In genomic region chr16:55756764-55757421, GRCm38 (mm10) we compare ENCODE assay signal across 28 mouse cellular contexts.
DNase-seq lines count a peak whose midpoint lies in the region; ATAC-seq and TF ChIP-seq lines count a peak whose summit lies in the region.
"Had no signal": no experiment of that assay in that cellular context is flagged by ENCODE, and none has a peak within 500 bp of the region (broad histone marks: within the 10 kb centered on the region; RNA-seq: fewer than 3 reads in every experiment).

No protein-coding gene starts in this region.

- H3K9me3 ChIP-seq in liver, embryonic 11.5 days (ENCODE audit: control insufficient read depth, low read length): no peaks in the 10 kb centered on the region
- H3K9me3 ChIP-seq in forebrain, embryonic 11.5 days (ENCODE audit: control insufficient read depth, low read length): no peaks in the 10 kb centered on the region
- H3K9me3 ChIP-seq: embryonic facial prominence, embryonic 12.5 days; heart, embryonic 13.5 days; hindbrain, embryonic 15.5 days; intestine, embryonic 15.5 days; limb, embryonic 13.5 days; liver, embryonic 13.5 days; lung, embryonic 15.5 days; midbrain, embryonic 10.5 days; neural tube, embryonic 13.5 days had no signal

- no peak for ATAC-seq in liver, embryonic 11.5 days (replicated peaks; ENCODE audit: low FRiP score)
- peak; percentile 35 for ATAC-seq in inflammation-experienced regulatory T-cells, adult 6 months
- no peak for ATAC-seq in forebrain, embryonic 11.5 days (replicated peaks; ENCODE audit: low FRiP score)

- DNase-seq in liver, adult 2 months (ENCODE audit: extremely low read depth, low read depth, low spot score): peak; percentile 15
- DNase-seq in liver, embryonic 11.5 days (ENCODE audit: low spot score): no peak
- DNase-seq in CD4-positive, CD25-positive, alpha-beta regulatory T cell, adult 2 months (ENCODE audit: low read depth, low spot score): peak; percentile 51
- DNase-seq in lung, postnatal 25 days (ENCODE audit: low spot score): peak; percentile 54
- DNase-seq in ovary, postnatal 36 days (ENCODE audit: low spot score): no peak
- no peak for DNase-seq in cerebellum, adult 18-20 months
- no peak for DNase-seq in forebrain, embryonic 11.5 days (ENCODE audit: low spot score)
- DNase-seq: adrenal gland, postnatal 10 days; cerebellum, adult 11 months; cerebellum, adult 9-11 months; embryo, embryonic 11 days; gastrocnemius, postnatal 10 days; heart, postnatal 10 days; kidney, adult 9 months; kidney, postnatal 10 days; liver, embryonic 13.5 days; right cerebral cortex, postnatal 14 days; thymus, adult 2 months; thymus, postnatal 36 days had no signal

- H3K4me3 ChIP-seq in liver, adult 2 months (ENCODE audit: insufficient read depth, low read depth, low read length): no peak overlapping the region
- no peak overlapping the region for H3K4me3 ChIP-seq in liver, embryonic 11.5 days (ENCODE audit: low read depth, low read length)
- H3K4me3 ChIP-seq in forebrain, embryonic 11.5 days (ENCODE audit: low read depth, low read length): no peak overlapping the region
- H3K4me3 ChIP-seq: embryonic facial prominence, embryonic 12.5 days; heart, embryonic 13.5 days; hindbrain, embryonic 15.5 days; intestine, embryonic 15.5 days; limb, embryonic 13.5 days; liver, embryonic 13.5 days; lung, embryonic 15.5 days; midbrain, embryonic 10.5 days; neural tube, embryonic 13.5 days had no signal

- no peak overlapping the region for H3K27ac ChIP-seq in liver, adult 2 months (replicated peaks; ENCODE audit: insufficient read depth, low read depth, low read length)
- H3K27ac ChIP-seq in liver, embryonic 11.5 days (ENCODE audit: low read depth, low read length): no peak overlapping the region
- no peak overlapping the region for H3K27ac ChIP-seq in forebrain, embryonic 11.5 days (ENCODE audit: low read depth, low read length)
- H3K27ac ChIP-seq: heart, embryonic 13.5 days; hindbrain, embryonic 15.5 days; limb, embryonic 13.5 days; liver, embryonic 13.5 days; lung, embryonic 15.5 days; midbrain, embryonic 10.5 days; neural tube, embryonic 13.5 days had no signal

- no peak overlapping the region for H3K9ac ChIP-seq in liver, adult 2 months (ENCODE audit: low read depth, low read length)
- H3K9ac ChIP-seq in liver, embryonic 11.5 days (ENCODE audit: low read depth, low read length): no peak overlapping the region
- H3K9ac ChIP-seq in forebrain, embryonic 11.5 days (ENCODE audit: low read length): no peak overlapping the region
- H3K9ac ChIP-seq: embryonic facial prominence, embryonic 12.5 days; heart, embryonic 13.5 days; hindbrain, embryonic 15.5 days; intestine, embryonic 15.5 days; limb, embryonic 13.5 days; liver, embryonic 13.5 days; lung, embryonic 15.5 days; neural tube, embryonic 13.5 days had no signal

- H3K4me2 ChIP-seq in liver, embryonic 11.5 days: no peak overlapping the region
- no peak overlapping the region for H3K4me2 ChIP-seq in forebrain, embryonic 11.5 days (ENCODE audit: low read depth, low read length, severe bottlenecking)
- H3K4me2 ChIP-seq: embryonic facial prominence, embryonic 12.5 days; heart, embryonic 13.5 days; hindbrain, embryonic 15.5 days; intestine, embryonic 15.5 days; limb, embryonic 13.5 days; liver, embryonic 13.5 days; lung, embryonic 15.5 days; neural tube, embryonic 13.5 days had no signal

- TF ChIP-seq CTCF in liver, adult 2 months (IDR thresholded peaks at IDR 0.05; ENCODE audit: low read depth, low read length): no peak

- WGBS in liver, adult 2 months: 88% methylated on average over 15 of the region's 15 CpGs
- WGBS in liver, embryonic 11.5 days: 88% methylated on average over 15 of the region's 15 CpGs
- WGBS in forebrain, embryonic 11.5 days: 90% methylated on average over 15 of the region's 15 CpGs

- TF ChIP-seq POLR2A in liver, adult 2 months (IDR thresholded peaks at IDR 0.05; ENCODE audit: extremely low read depth, insufficient read depth, low read length): no peak

- no peaks in the 10 kb centered on the region for H3K4me1 ChIP-seq in liver, adult 2 months (ENCODE audit: control insufficient read depth, insufficient read depth, low read length)
- H3K4me1 ChIP-seq in liver, embryonic 11.5 days (replicated peaks; ENCODE audit: control insufficient read depth, insufficient read depth, low read length): no peaks in the 10 kb centered on the region
- no peaks in the 10 kb centered on the region for H3K4me1 ChIP-seq in forebrain, embryonic 11.5 days (replicated peaks; ENCODE audit: control insufficient read depth, insufficient read depth, low read length)
- H3K4me1 ChIP-seq: heart, embryonic 13.5 days; hindbrain, embryonic 15.5 days; limb, embryonic 13.5 days; liver, embryonic 13.5 days; midbrain, embryonic 10.5 days; neural tube, embryonic 13.5 days had no signal

- no peaks in the 10 kb centered on the region for H3K27me3 ChIP-seq in liver, adult 2 months (ENCODE audit: control insufficient read depth, insufficient read depth, low read length)
- no peaks in the 10 kb centered on the region for H3K27me3 ChIP-seq in liver, embryonic 11.5 days (replicated peaks; ENCODE audit: control insufficient read depth, insufficient read depth, low read length)
- no peaks in the 10 kb centered on the region for H3K27me3 ChIP-seq in forebrain, embryonic 11.5 days (ENCODE audit: control insufficient read depth, insufficient read depth, low read length)
- H3K27me3 ChIP-seq: embryonic facial prominence, embryonic 12.5 days; heart, embryonic 13.5 days; hindbrain, embryonic 15.5 days; intestine, embryonic 15.5 days; limb, embryonic 13.5 days; liver, embryonic 13.5 days; lung, embryonic 15.5 days; neural tube, embryonic 13.5 days had no signal

- no peaks in the 10 kb centered on the region for H3K36me3 ChIP-seq in liver, adult 2 months (ENCODE audit: control insufficient read depth, insufficient read depth, low read length)
- no peaks in the 10 kb centered on the region for H3K36me3 ChIP-seq in liver, embryonic 11.5 days (ENCODE audit: control insufficient read depth, insufficient read depth, low read length)
- no peaks in the 10 kb centered on the region for H3K36me3 ChIP-seq in forebrain, embryonic 11.5 days (ENCODE audit: control insufficient read depth, insufficient read depth, low read length)
- H3K36me3 ChIP-seq: embryonic facial prominence, embryonic 12.5 days; heart, embryonic 13.5 days; hindbrain, embryonic 15.5 days; intestine, embryonic 15.5 days; limb, embryonic 13.5 days; liver, embryonic 13.5 days; lung, embryonic 15.5 days; midbrain, embryonic 10.5 days; neural tube, embryonic 13.5 days had no signal

- H3K79me2 ChIP-seq in liver, adult 2 months (ENCODE audit: control insufficient read depth, insufficient read depth, low read length): no peaks in the 10 kb centered on the region

Comparison
In these comparisons a context has a peak if more than half of its experiments do, and no peak if none do; other contexts are left out.
1. DNase-seq: peak in liver, adult 2 months (single experiment), CD4-positive, CD25-positive, alpha-beta regulatory T cell, adult 2 months (single experiment) and lung, postnatal 25 days (single experiment); none in liver, embryonic 11.5 days (single experiment), ovary, postnatal 36 days (single experiment), cerebellum, adult 18-20 months (0 of 2) and forebrain, embryonic 11.5 days (single experiment).